Comparison of ENCODE assay signal across 9 mouse cellular contexts in the genomic region with DNA sequence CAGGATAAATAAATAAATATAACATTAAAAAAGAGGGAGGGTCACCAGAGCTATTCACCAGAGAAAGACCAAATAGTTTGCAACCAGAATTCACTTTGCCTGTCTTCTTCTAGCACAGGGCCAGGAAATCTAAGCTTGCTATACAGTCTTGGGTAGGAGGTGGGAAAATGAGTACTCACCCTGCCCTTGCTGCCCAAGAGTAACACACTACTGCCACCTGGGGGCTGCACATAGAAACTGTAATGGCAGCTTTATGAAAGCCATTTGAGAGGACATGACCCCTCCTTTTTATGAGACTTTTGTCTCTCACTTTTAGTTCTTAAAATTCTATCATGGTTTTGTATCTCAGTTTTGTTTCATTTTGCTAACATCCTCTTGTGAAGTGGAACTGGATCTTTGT. TPM values are rescaled to one million over a fixed set of nuclear protein-coding genes. Genes with fewer than 3 reads are reported as not detected.
DNase-seq lines count a peak whose midpoint lies in the region; ATAC-seq and TF ChIP-seq lines count a peak whose summit lies in the region.
"Had no signal": no experiment of that assay in that cellular context is flagged by ENCODE, and none has a peak within 500 bp of the region (broad histone marks: within the 10 kb centered on the region; RNA-seq: fewer than 3 reads in every experiment).

No protein-coding gene starts in this region.

- no peak overlapping the region for H3K4me2 ChIP-seq in midbrain, embryonic 15.5 days
- H3K4me2 ChIP-seq: liver, embryonic 15.5 days had no signal

- H3K9ac ChIP-seq in midbrain, embryonic 15.5 days, result no peak overlapping the region
- H3K9ac ChIP-seq: liver, embryonic 15.5 days had no signal

- H3K27ac ChIP-seq in layer of hippocampus, adult 2 months, result no peak overlapping the region
- H3K27ac ChIP-seq in cortical plate, adult 2 months (ENCODE audit: insufficient read depth, low read length), result no peak overlapping the region
- H3K27ac ChIP-seq in midbrain, embryonic 15.5 days, result no peak overlapping the region
- H3K27ac ChIP-seq: liver, embryonic 15.5 days had no signal

- no peaks in the 10 kb centered on the region for H3K79me3 ChIP-seq in C2C12 (ENCODE audit: low read depth)

- H3K36me3 ChIP-seq in C2C12 (ENCODE audit: control insufficient read depth, insufficient read depth) (no peaks in the 10 kb centered on the region), G1E (replicated peaks) (no peaks in the 10 kb centered on the region)
- H3K36me3 ChIP-seq in midbrain, embryonic 15.5 days (replicated peaks), result no peaks in the 10 kb centered on the region
- H3K36me3 ChIP-seq: liver, embryonic 15.5 days had no signal

- H3ac ChIP-seq in C2C12 (ENCODE audit: control insufficient read depth, insufficient read length, low read depth), result no peak overlapping the region

- no peaks in the 10 kb centered on the region for H3K27me3 ChIP-seq in C2C12 (ENCODE audit: control insufficient read depth, insufficient read depth, insufficient read length)
- H3K27me3 ChIP-seq in G1E (ENCODE audit: insufficient read depth, low read length), result no peaks in the 10 kb centered on the region
- no peaks in the 10 kb centered on the region for H3K27me3 ChIP-seq in midbrain, embryonic 15.5 days (replicated peaks)
- H3K27me3 ChIP-seq: liver, embryonic 15.5 days had no signal

- H3K9me3 ChIP-seq in G1E (replicated peaks), result no peaks in the 10 kb centered on the region
- H3K9me3 ChIP-seq in midbrain, embryonic 15.5 days, result no peaks in the 10 kb centered on the region
- H3K9me3 ChIP-seq: liver, embryonic 15.5 days had no signal

- no peak overlapping the region for H3K4me3 ChIP-seq in layer of hippocampus, adult 2 months
- H3K4me3 ChIP-seq in C2C12 (ENCODE audit: insufficient read depth, poor library complexity, severe bottlenecking) (no peak overlapping the region), G1E (ENCODE audit: low read depth, low read length) (no peak overlapping the region)
- H3K4me3 ChIP-seq in cortical plate, adult 2 months (ENCODE audit: insufficient read depth, low read length), result no peak overlapping the region
- no peak overlapping the region for H3K4me3 ChIP-seq in midbrain, embryonic 15.5 days
- H3K4me3 ChIP-seq: liver, embryonic 15.5 days had no signal

- no peaks in the 10 kb centered on the region for H3K4me1 ChIP-seq in G1E (ENCODE audit: insufficient read depth, low read depth, low read length)
- no peaks in the 10 kb centered on the region; the same call in 1 of the 2 replicates for H3K4me1 ChIP-seq in cortical plate, adult 2 months (ENCODE audit: control insufficient read depth, insufficient read depth, low read length)
- no peaks in the 10 kb centered on the region for H3K4me1 ChIP-seq in midbrain, embryonic 15.5 days
- H3K4me1 ChIP-seq: liver, embryonic 15.5 days had no signal

- no peak for ATAC-seq in G1E (ENCODE audit: extremely low read depth, insufficient number of reproducible peaks, low FRiP score, poor library complexity, severe bottlenecking)
- ATAC-seq in neutrophil, adult 5-6 weeks (ENCODE audit: extremely low read depth, insufficient number of reproducible peaks, low FRiP score, poor library complexity, severe bottlenecking), result peak; percentile 70; the same call in 1 of the 2 replicates
- no peak for ATAC-seq in midbrain, embryonic 15.5 days (replicated peaks)

- TF ChIP-seq POLR2A in cortical plate, adult 2 months (IDR thresholded peaks at IDR 0.05; ENCODE audit: extremely low read depth, insufficient read depth, low read length), result no peak

- peak; percentile 32 to 38 for DNase-seq in layer of hippocampus, adult 2 months (ENCODE audit: low spot score in 2 of 2)
- no peak for DNase-seq in layer of hippocampus, adult 11-12 months (ENCODE audit: low spot score)
- peak; percentile 0 for DNase-seq in G1E (ENCODE audit: low spot score)
- DNase-seq in kidney, adult 9 months, result peak; percentile 52

- H3K79me2 ChIP-seq in C2C12 (ENCODE audit: control insufficient read depth, insufficient read depth), result no peaks in the 10 kb centered on the region

- peak; percentile 84 for TF ChIP-seq CTCF in layer of hippocampus, adult 2 months (conservative IDR thresholded peaks at IDR 0.05)
- TF ChIP-seq CTCF in C2C12 (IDR thresholded peaks at IDR 0.05; ENCODE audit: control insufficient read depth, insufficient read depth, insufficient read length) (peak; percentile 9), G1E (IDR thresholded peaks at IDR 0.05; ENCODE audit: low read depth, low read length) (no peak)
- TF ChIP-seq CTCF in cortical plate, adult 2 months (IDR thresholded peaks at IDR 0.05; ENCODE audit: extremely low read depth, insufficient read depth, low read length), result peak; percentile 55

TF ChIP-seq in C2C12, 6 proteins besides CTCF, POLR2A, EP300 and RAD21:
- TF ChIP-seq CEBPB (IDR thresholded peaks at IDR 0.05; ENCODE audit: low read depth), result no peak
- TF ChIP-seq MYOG (IDR thresholded peaks at IDR 0.05; ENCODE audit: control insufficient read depth, extremely low read depth, insufficient read length), result no peak
- no peak for TF ChIP-seq MAX (IDR thresholded peaks at IDR 0.05)
- TF ChIP-seq FOSL1 (IDR thresholded peaks at IDR 0.05; ENCODE audit: insufficient read depth, low read length, poor library complexity, severe bottlenecking), result no peak
- no peak for TF ChIP-seq MYOD1 (IDR thresholded peaks at IDR 0.05; ENCODE audit: control insufficient read depth, insufficient read length, low read depth)
- TF ChIP-seq USF1 (IDR thresholded peaks at IDR 0.05; ENCODE audit: low read depth), result no peak

RNA-seq across cellular contexts. Expression of a gene that starts 12.1 kb away (rescaled TPM):
- total RNA-seq in layer of hippocampus, adult 2 months (2021), result 10 to 100 TPM; 42.5 to 43.5 TPM
- polyA plus RNA-seq in C2C12 (2012; fragmentation: generic; extraction: Trizol) (0.02 TPM), G1E (2012) (not detected in 2 replicates)
- total RNA-seq in G1E (2014; fragmentation: Nextera tagmentation) (not detected in 2 replicates), G1E (2017) (not detected in 2 replicates)
- polyA plus RNA-seq in cortical plate, adult 2 months (2012; rRNA removed), result 20.6 and 26.2 TPM in 2 replicates
- not detected in 2 replicates for total RNA-seq in neutrophil, adult 5-6 weeks (2017)
- polyA plus RNA-seq in midbrain, embryonic 15.5 days (2015; fragmentation: Nextera tagmentation; extraction: Ambion mirVana), result 418 and 438 TPM in 2 replicates

Comparison
In these comparisons a context has a peak if more than half of its experiments do, and no peak if none do; other contexts are left out.
1. RNA of a gene that starts 12.1 kb away (polyA plus RNA-seq): 418 to 438 TPM in midbrain, embryonic 15.5 days and 20.6 to 26.2 TPM in cortical plate, adult 2 months; 0.02 TPM in C2C12 (single experiment) and not detected in G1E; every median in the first group is over 10 times any median in the second.